Mouse (Mus musculus): ENCODE data around the gene Cdh13. TPM values are rescaled to one million over a fixed set of nuclear protein-coding genes. Genes with fewer than 3 reads are reported as not detected.

Gene Cdh13
- polyA plus RNA-seq, 1 experiment from 2014 or later: 120 TPM

GRCm38 (mm10) chr8:118778374-118778773 lies 494.8 kb downstream of the Cdh13 start:
- no peak for ATAC-seq
- Histone ChIP-seq H3K27ac (ENCODE audit: low read depth, low read length) (no peak overlapping the region), H3K9ac (ENCODE audit: low read depth, low read length) (no peak overlapping the region), H3K4me2 (ENCODE audit: low read length) (no peak overlapping the region), H3K9me3 (ENCODE audit: control insufficient read depth, low read length) (no peaks in the 10 kb centered on the region), H3K4me1 (ENCODE audit: control insufficient read depth, insufficient read depth, low read depth, low read length) (no peaks in the 10 kb centered on the region), H3K27me3 (replicated peaks; ENCODE audit: control insufficient read depth, insufficient read depth, low read length) (no peaks in the 10 kb centered on the region), H3K36me3 (ENCODE audit: control insufficient read depth, insufficient read depth, low read length) (no peaks in the 10 kb centered on the region), H3K4me3 (ENCODE audit: low read length) (no peak overlapping the region)
- WGBS: 68% methylated on average over 1 of the region's 1 CpGs

- no peaks in the 10 kb centered on the region for H3K27me3 ChIP-seq (replicated peaks; ENCODE audit: control insufficient read depth, insufficient read depth, low read length)
- H3K9me3 ChIP-seq (ENCODE audit: control insufficient read depth, low read length): no peaks in the 10 kb centered on the region
- no peak overlapping the region for H3K4me3 ChIP-seq (ENCODE audit: low read length)
- no peaks in the 10 kb centered on the region for H3K36me3 ChIP-seq (ENCODE audit: control insufficient read depth, insufficient read depth, low read length)
- no peak overlapping the region for H3K4me2 ChIP-seq (ENCODE audit: low read length)
- H3K9ac ChIP-seq (ENCODE audit: low read depth, low read length): no peak overlapping the region
- H3K4me1 ChIP-seq (ENCODE audit: control insufficient read depth, insufficient read depth, low read depth, low read length): no peaks in the 10 kb centered on the region
- no peak overlapping the region; the same call in 1 of the 2 replicates for H3K27ac ChIP-seq (ENCODE audit: low read depth, low read length)
- 65% methylated on average over 13 of the region's 13 CpGs for WGBS
- ATAC-seq: peak; percentile 71; the same call in 1 of the 2 replicates
Observed at GRCm38 (mm10) chr8:118785646-118786045, 502.1 kb downstream of the Cdh13 start.

- Histone ChIP-seq H3K27ac (ENCODE audit: low read depth, low read length) (no peak overlapping the region), H3K36me3 (ENCODE audit: control insufficient read depth, insufficient read depth, low read length) (no peaks in the 10 kb centered on the region), H3K4me3 (ENCODE audit: low read length) (no peak overlapping the region), H3K9me3 (ENCODE audit: control insufficient read depth, low read length) (no peaks in the 10 kb centered on the region), H3K4me1 (ENCODE audit: control insufficient read depth, insufficient read depth, low read depth, low read length) (no peaks in the 10 kb centered on the region), H3K4me2 (ENCODE audit: low read length) (no peak overlapping the region), H3K27me3 (replicated peaks; ENCODE audit: control insufficient read depth, insufficient read depth, low read length) (no peaks in the 10 kb centered on the region), H3K9ac (ENCODE audit: low read depth, low read length) (no peak overlapping the region)
- no peak for ATAC-seq
- WGBS: 73% methylated on average over 7 of the region's 7 CpGs
Observed at GRCm38 (mm10) chr8:118789649-118790048, 506.1 kb downstream of the Cdh13 start.

GRCm38 (mm10) chr8:118794886-118795285 lies 511.4 kb downstream of the Cdh13 start:
- Histone ChIP-seq H3K27ac (ENCODE audit: low read depth, low read length) (no peak overlapping the region), H3K9me3 (ENCODE audit: control insufficient read depth, low read length) (no peaks in the 10 kb centered on the region), H3K4me1 (ENCODE audit: control insufficient read depth, insufficient read depth, low read depth, low read length) (no peaks in the 10 kb centered on the region), H3K4me3 (ENCODE audit: low read length) (no peak overlapping the region), H3K4me2 (ENCODE audit: low read length) (no peak overlapping the region), H3K36me3 (ENCODE audit: control insufficient read depth, insufficient read depth, low read length) (no peaks in the 10 kb centered on the region), H3K27me3 (replicated peaks; ENCODE audit: control insufficient read depth, insufficient read depth, low read length) (no peaks in the 10 kb centered on the region), H3K9ac (ENCODE audit: low read depth, low read length) (no peak overlapping the region)
- ATAC-seq: no peak
- WGBS: 80% methylated on average over 9 of the region's 9 CpGs

- no peak overlapping the region for H3K9ac ChIP-seq (ENCODE audit: low read depth, low read length)
- no peak overlapping the region for H3K4me3 ChIP-seq (ENCODE audit: low read length)
- H3K9me3 ChIP-seq (ENCODE audit: control insufficient read depth, low read length): no peaks in the 10 kb centered on the region
- no peak overlapping the region for H3K4me2 ChIP-seq (ENCODE audit: low read length)
- no peak for ATAC-seq
- H3K36me3 ChIP-seq (ENCODE audit: control insufficient read depth, insufficient read depth, low read length): no peaks in the 10 kb centered on the region
- WGBS: 47% methylated on average over 7 of the region's 7 CpGs
- no peak overlapping the region for H3K27ac ChIP-seq (ENCODE audit: low read depth, low read length)
- H3K4me1 ChIP-seq (ENCODE audit: control insufficient read depth, insufficient read depth, low read depth, low read length): no peaks in the 10 kb centered on the region
- H3K27me3 ChIP-seq (replicated peaks; ENCODE audit: control insufficient read depth, insufficient read depth, low read length): no peaks in the 10 kb centered on the region
Observed at GRCm38 (mm10) chr8:118796491-118796890, 513.0 kb downstream of the Cdh13 start.

GRCm38 (mm10) chr8:118797127-118797526 lies 513.6 kb downstream of the Cdh13 start:
- H3K4me2 ChIP-seq (ENCODE audit: low read length): no peak overlapping the region
- no peak for ATAC-seq
- H3K9me3 ChIP-seq (ENCODE audit: control insufficient read depth, low read length): no peaks in the 10 kb centered on the region
- no peaks in the 10 kb centered on the region; the same call in 1 of the 2 replicates for H3K4me1 ChIP-seq (ENCODE audit: control insufficient read depth, insufficient read depth, low read depth, low read length)
- H3K36me3 ChIP-seq (ENCODE audit: control insufficient read depth, insufficient read depth, low read length): no peaks in the 10 kb centered on the region
- H3K4me3 ChIP-seq (ENCODE audit: low read length): no peak overlapping the region
- no peaks in the 10 kb centered on the region for H3K27me3 ChIP-seq (replicated peaks; ENCODE audit: control insufficient read depth, insufficient read depth, low read length)
- no peak overlapping the region for H3K9ac ChIP-seq (ENCODE audit: low read depth, low read length)
- no peak overlapping the region for H3K27ac ChIP-seq (ENCODE audit: low read depth, low read length)
- WGBS: 65% methylated on average over 3 of the region's 3 CpGs

- ATAC-seq: 0 out of 2 replicates have a peak, but pooled peaks have one; percentile 40
- Histone ChIP-seq H3K4me1 (ENCODE audit: control insufficient read depth, insufficient read depth, low read depth, low read length) (no peaks in the 10 kb centered on the region; the same call in 1 of the 2 replicates), H3K4me2 (ENCODE audit: low read length) (no peak overlapping the region)
Observed at GRCm38 (mm10) chr8:118803168-118803567, 519.6 kb downstream of the Cdh13 start.

GRCm38 (mm10) chr8:118809660-118810059 lies 526.1 kb downstream of the Cdh13 start:
- H3K27me3 ChIP-seq (replicated peaks; ENCODE audit: control insufficient read depth, insufficient read depth, low read length): no peaks in the 10 kb centered on the region
- no peak overlapping the region for H3K4me2 ChIP-seq (ENCODE audit: low read length)
- no peaks in the 10 kb centered on the region for H3K36me3 ChIP-seq (ENCODE audit: control insufficient read depth, insufficient read depth, low read length)
- no peaks in the 10 kb centered on the region for H3K4me1 ChIP-seq (ENCODE audit: control insufficient read depth, insufficient read depth, low read depth, low read length)
- no peak overlapping the region for H3K9ac ChIP-seq (ENCODE audit: low read depth, low read length)
- no peak overlapping the region for H3K4me3 ChIP-seq (ENCODE audit: low read length)
- WGBS: 72% methylated on average over 6 of the region's 6 CpGs
- no peak overlapping the region for H3K27ac ChIP-seq (ENCODE audit: low read depth, low read length)
- no peak for ATAC-seq
- no peaks in the 10 kb centered on the region for H3K9me3 ChIP-seq (ENCODE audit: control insufficient read depth, low read length)

More at GRCm38 (mm10) chr8:118803168-118803567, 519.6 kb downstream of the Cdh13 start:
- WGBS: 76% methylated on average over 4 of the region's 4 CpGs
- no peak overlapping the region for H3K9ac ChIP-seq (ENCODE audit: low read depth, low read length)
- no peaks in the 10 kb centered on the region for H3K36me3 ChIP-seq (ENCODE audit: control insufficient read depth, insufficient read depth, low read length)
- H3K9me3 ChIP-seq (ENCODE audit: control insufficient read depth, low read length): no peaks in the 10 kb centered on the region
- H3K27me3 ChIP-seq (replicated peaks; ENCODE audit: control insufficient read depth, insufficient read depth, low read length): no peaks in the 10 kb centered on the region
- no peak overlapping the region for H3K4me3 ChIP-seq (ENCODE audit: low read length)
- no peak overlapping the region for H3K27ac ChIP-seq (ENCODE audit: low read depth, low read length)

GRCm38 (mm10) chr8:118815055-118815454 lies 531.5 kb downstream of the Cdh13 start:
- no peak overlapping the region for H3K27ac ChIP-seq (ENCODE audit: low read depth, low read length)
- 49% methylated on average over 10 of the region's 10 CpGs for WGBS
- no peaks in the 10 kb centered on the region for H3K9me3 ChIP-seq (ENCODE audit: control insufficient read depth, low read length)
- H3K27me3 ChIP-seq (replicated peaks; ENCODE audit: control insufficient read depth, insufficient read depth, low read length): no peaks in the 10 kb centered on the region
- no peak for ATAC-seq
- no peak overlapping the region for H3K4me3 ChIP-seq (ENCODE audit: low read length)
- no peak overlapping the region for H3K9ac ChIP-seq (ENCODE audit: low read depth, low read length)
- H3K36me3 ChIP-seq (ENCODE audit: control insufficient read depth, insufficient read depth, low read length): no peaks in the 10 kb centered on the region
- no peaks in the 10 kb centered on the region; the same call in 1 of the 2 replicates for H3K4me1 ChIP-seq (ENCODE audit: control insufficient read depth, insufficient read depth, low read depth, low read length)
- no peak overlapping the region for H3K4me2 ChIP-seq (ENCODE audit: low read length)

GRCm38 (mm10) chr8:118826761-118827160 lies 543.2 kb downstream of the Cdh13 start:
- ATAC-seq: no peak
- Histone ChIP-seq H3K36me3 (ENCODE audit: control insufficient read depth, insufficient read depth, low read length) (no peaks in the 10 kb centered on the region), H3K27me3 (replicated peaks; ENCODE audit: control insufficient read depth, insufficient read depth, low read length) (no peaks in the 10 kb centered on the region), H3K4me1 (ENCODE audit: control insufficient read depth, insufficient read depth, low read depth, low read length) (no peaks in the 10 kb centered on the region), H3K9ac (ENCODE audit: low read depth, low read length) (no peak overlapping the region), H3K9me3 (ENCODE audit: control insufficient read depth, low read length) (no peaks in the 10 kb centered on the region), H3K4me3 (ENCODE audit: low read length) (no peak overlapping the region), H3K4me2 (ENCODE audit: low read length) (no peak overlapping the region), H3K27ac (ENCODE audit: low read depth, low read length) (no peak overlapping the region)
- 77% methylated on average over 4 of the region's 4 CpGs for WGBS
